Mouse (Mus musculus) forebrain, embryonic 14.5 days (tissue): Measurements from ENCODE around the gene Nfix. TPM values are rescaled to one million over a fixed set of nuclear protein-coding genes. Genes with fewer than 3 reads are reported as not detected.

Experiments
- ATAC-seq: fragments of 200-750 bp; cut with Nextera tagmentation; 2 replicates; pipeline ENCODE4 v1.8.0; 2017; ENCODE audit warnings: mild to moderate bottlenecking, moderate library complexity
- DNase-seq: peaks from one replicate; pipeline ENCODE4 v3.0.0-alpha.2; 2015; ENCODE audit warnings: low spot score
- H3K27ac ChIP-seq: fragments of 300-500 bp; sonication (generic); 2 replicates; pipeline ENCODE4 v1.5.1; 2014; ENCODE audit warnings: low read depth, mild to moderate bottlenecking, control low read depth, low read length, moderate library complexity
- H3K27me3 ChIP-seq: fragments of 300-500 bp; sonication (generic); replicated peaks from 2 replicates; pipeline ENCODE4 v1.6.1; 2014; ENCODE audit warnings: low read length, control low read depth, mixed read lengths; ENCODE audit not compliant: control insufficient read depth, insufficient read depth
- H3K36me3 ChIP-seq: fragments of 300-500 bp; sonication (generic); 2 replicates; pipeline ENCODE4 v1.6.1; 2014; ENCODE audit warnings: low read length, control low read depth; ENCODE audit not compliant: control insufficient read depth, insufficient read depth
- H3K4me1 ChIP-seq: fragments of 300-500 bp; sonication (generic); 2 replicates; pipeline ENCODE4 v1.6.1; 2014; ENCODE audit warnings: antibody characterized with exemption, low read length, control low read depth; ENCODE audit not compliant: control insufficient read depth, insufficient read depth
- H3K4me2 ChIP-seq: fragments of 300-500 bp; sonication (generic); 2 replicates; pipeline ENCODE4 v1.6.1; 2014; ENCODE audit warnings: mild to moderate bottlenecking, control low read depth, low read length
- H3K4me3 ChIP-seq: fragments of 300-500 bp; sonication (generic); 2 replicates; pipeline ENCODE4 v1.5.1; 2014; ENCODE audit warnings: low read depth, low read length, control low read depth
- H3K9ac ChIP-seq: fragments of 300-500 bp; sonication (generic); 2 replicates; pipeline ENCODE4 v1.6.1; 2014; ENCODE audit warnings: mild to moderate bottlenecking, low read length, control low read depth, moderate library complexity
- H3K9me3 ChIP-seq: fragments of 300-500 bp; sonication (generic); replicated peaks from 2 replicates; pipeline ENCODE4 v1.6.1; 2016; ENCODE audit warnings: low read length, control low read depth, mixed read lengths; ENCODE audit not compliant: control insufficient read depth
- WGBS: fragments of 180-500 bp; shearing (Covaris S2); extraction: QIAGEN DNeasy Blood & Tissue Kit; methylation state at CpG from one replicate; pipeline ENCODE4 v1.1.7; 2014; 5-methylcytosine and 5-hydroxymethylcytosine counted together
- polyA plus RNA-seq: library from polyadenylated mRNA; unstranded; fragments of >200 nt; fragmentation: Nextera tagmentation; extraction: Ambion mirVana; gene quantifications from 2 replicates; pipeline ENCODE4 v1.2.1, GENCODE M21; 2014

The Nfix gene
- polyA plus RNA-seq, 1 experiment from 2014 or later = 237 TPM

DNA sequence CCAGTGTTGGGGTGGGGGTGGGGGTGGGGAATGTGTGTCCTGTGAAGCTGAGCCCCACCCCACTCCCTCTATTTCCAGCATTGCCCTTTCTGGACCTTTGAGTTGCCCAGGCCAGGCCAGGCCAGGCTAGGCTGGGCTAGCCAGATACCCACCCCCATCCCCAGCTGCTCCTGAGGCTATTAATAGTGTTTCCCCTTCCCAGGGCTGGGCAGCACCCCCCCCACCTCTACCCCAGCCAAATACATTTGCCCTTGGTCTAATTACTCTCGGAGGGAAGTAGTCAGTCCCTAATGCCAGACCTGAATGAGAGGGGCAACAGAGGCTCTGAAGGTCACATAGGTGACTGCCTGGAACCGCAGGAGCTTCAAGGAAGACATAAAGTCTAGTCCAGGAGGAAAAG, 64.5 kb downstream of the Nfix start:
- H3K9ac ChIP-seq = peak overlapping the region; percentile 35
- peaks cover 76% of the 10 kb centered on the region for H3K4me1 ChIP-seq
- no peaks in the 10 kb centered on the region for H3K9me3 ChIP-seq
- H3K27me3 ChIP-seq = no peaks in the 10 kb centered on the region
- H3K36me3 ChIP-seq = peaks cover 7% of the 10 kb centered on the region; the same call in 1 of the 2 replicates
- DNase-seq (no peak), ATAC-seq (no peak)
- peak overlapping the region; percentile 6; the same call in 1 of the 2 replicates for H3K27ac ChIP-seq
- no peak overlapping the region for H3K4me3 ChIP-seq
- H3K4me2 ChIP-seq = no peak overlapping the region
- WGBS = 41% methylated on average over 2 of the region's 2 CpGs

- Histone ChIP-seq H3K9me3 (no peaks in the 10 kb centered on the region), H3K4me1 (peaks cover 75% of the 10 kb centered on the region), H3K9ac (no peak overlapping the region), H3K4me3 (no peak overlapping the region), H3K36me3 (peaks cover 7% of the 10 kb centered on the region; the same call in 1 of the 2 replicates), H3K27ac (no peak overlapping the region), H3K27me3 (no peaks in the 10 kb centered on the region), H3K4me2 (no peak overlapping the region)
- ATAC-seq (no peak), DNase-seq (no peak)
- WGBS = 83% methylated on average over 2 of the region's 2 CpGs
These were observed 65.5 kb downstream of the Nfix start for GRCm38 (mm10) chr8:84734680-84735079.

- Histone ChIP-seq H3K27ac (peak overlapping the region; percentile 92), H3K4me2 (no peak overlapping the region), H3K36me3 (peaks cover 10% of the 10 kb centered on the region; the same call in 1 of the 2 replicates), H3K4me1 (peaks cover 75% of the 10 kb centered on the region), H3K9me3 (no peaks in the 10 kb centered on the region), H3K4me3 (no peak overlapping the region), H3K9ac (no peak overlapping the region), H3K27me3 (no peaks in the 10 kb centered on the region)
- WGBS = 83% methylated on average over 6 of the region's 6 CpGs
- ATAC-seq = no peak
- DNase-seq = no peak
These were observed 66.2 kb downstream of the Nfix start for GRCm38 (mm10) chr8:84733959-84734358.

DNA sequence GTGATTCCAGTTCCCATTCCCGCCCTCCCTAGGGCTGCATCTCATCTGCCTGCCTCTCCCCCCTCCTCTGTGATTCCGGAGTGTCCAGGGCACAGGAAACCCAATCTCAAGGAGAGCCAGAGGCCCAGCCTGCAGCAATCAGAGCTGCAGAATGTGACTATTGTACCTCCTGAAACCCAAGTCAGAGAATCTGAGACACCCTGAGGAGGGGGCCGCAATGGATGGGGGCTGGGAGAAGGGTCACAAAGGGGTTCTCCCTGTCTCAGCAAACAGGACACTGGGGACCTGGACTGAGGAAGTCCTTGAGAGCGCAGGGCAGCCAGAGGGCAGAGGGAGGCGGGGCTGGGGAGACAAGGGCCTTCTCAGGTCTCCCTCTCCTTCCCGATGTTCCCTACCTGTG, 67.1 kb downstream of the Nfix start:
- H3K4me1 ChIP-seq = peaks cover 74% of the 10 kb centered on the region
- 51% methylated on average over 6 of the region's 6 CpGs for WGBS
- H3K27me3 ChIP-seq = no peaks in the 10 kb centered on the region
- H3K9me3 ChIP-seq = no peaks in the 10 kb centered on the region
- H3K27ac ChIP-seq = peak overlapping the region; percentile 92; the same call in 1 of the 2 replicates
- H3K4me3 ChIP-seq = no peak overlapping the region
- ATAC-seq (no peak), DNase-seq (no peak)
- no peak overlapping the region for H3K4me2 ChIP-seq
- peaks cover 12% of the 10 kb centered on the region; the same call in 1 of the 2 replicates for H3K36me3 ChIP-seq
- H3K9ac ChIP-seq = peak overlapping the region; percentile 26; the same call in 1 of the 2 replicates

DNA sequence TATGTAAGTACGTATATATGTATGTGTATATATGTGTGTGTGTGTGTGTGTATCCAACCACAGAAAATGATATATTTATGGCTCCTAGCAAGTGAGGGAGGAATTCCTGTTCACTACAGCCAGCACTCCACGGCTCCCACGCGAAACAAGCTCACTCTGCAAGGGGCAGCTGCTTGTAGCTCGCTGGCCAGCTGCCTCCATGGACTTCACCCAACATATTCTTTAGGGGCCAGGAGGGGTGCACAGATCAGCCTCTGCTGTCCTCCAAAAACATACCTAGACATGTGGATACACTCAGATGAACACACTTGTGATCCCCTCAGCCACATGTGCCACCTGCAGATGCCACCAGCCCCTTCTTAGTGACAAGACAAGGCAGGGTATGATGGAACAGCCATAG, 67.6 kb downstream of the Nfix start:
- ATAC-seq = no peak
- Histone ChIP-seq H3K9ac (no peak overlapping the region), H3K4me1 (peaks cover 72% of the 10 kb centered on the region), H3K9me3 (no peaks in the 10 kb centered on the region), H3K4me3 (no peak overlapping the region), H3K4me2 (no peak overlapping the region), H3K36me3 (peaks cover 14% of the 10 kb centered on the region), H3K27ac (peak overlapping the region; percentile 92), H3K27me3 (no peaks in the 10 kb centered on the region)
- 59% methylated on average over 5 of the region's 5 CpGs for WGBS
- DNase-seq = no peak

DNA sequence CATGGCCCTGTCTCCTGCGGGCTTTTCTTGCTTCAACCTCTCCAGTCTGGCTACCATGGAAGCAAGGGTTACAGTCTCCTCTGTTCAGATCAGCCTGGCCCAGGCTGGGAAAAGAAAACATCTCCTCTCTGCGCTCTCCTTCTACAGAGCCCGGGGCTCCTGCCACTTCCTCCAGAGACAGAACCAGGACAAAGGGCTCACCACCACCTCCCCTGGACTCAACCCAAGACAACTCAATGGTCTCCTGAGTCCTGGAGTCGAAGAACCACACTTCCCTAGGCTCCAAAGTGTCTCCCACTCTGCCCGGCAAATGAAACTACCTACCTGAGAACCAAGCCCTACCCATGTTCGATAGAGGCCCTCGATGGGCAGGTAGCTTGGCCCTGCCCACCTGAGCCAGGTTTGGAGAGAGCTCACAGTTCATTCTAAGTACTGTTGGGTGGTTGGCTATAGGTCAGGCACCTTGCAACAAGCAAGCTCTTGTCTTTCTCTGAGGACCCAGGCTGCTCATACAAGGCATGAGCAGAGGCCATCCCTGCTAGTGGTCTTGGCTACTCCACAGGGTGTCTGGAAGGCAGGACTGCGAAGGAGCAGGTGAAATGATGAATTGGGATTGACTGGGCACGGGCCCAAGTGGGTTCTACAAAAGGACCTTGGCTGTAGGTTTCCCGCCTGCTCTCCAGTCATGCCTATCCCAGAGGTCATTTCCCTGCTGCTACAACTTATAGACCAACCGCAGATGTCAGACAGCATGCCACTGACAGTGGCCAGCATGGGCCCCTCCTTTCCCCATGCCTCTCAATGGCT, 68.6 kb downstream of the Nfix start:
- H3K27me3 ChIP-seq = no peaks in the 10 kb centered on the region

DNA sequence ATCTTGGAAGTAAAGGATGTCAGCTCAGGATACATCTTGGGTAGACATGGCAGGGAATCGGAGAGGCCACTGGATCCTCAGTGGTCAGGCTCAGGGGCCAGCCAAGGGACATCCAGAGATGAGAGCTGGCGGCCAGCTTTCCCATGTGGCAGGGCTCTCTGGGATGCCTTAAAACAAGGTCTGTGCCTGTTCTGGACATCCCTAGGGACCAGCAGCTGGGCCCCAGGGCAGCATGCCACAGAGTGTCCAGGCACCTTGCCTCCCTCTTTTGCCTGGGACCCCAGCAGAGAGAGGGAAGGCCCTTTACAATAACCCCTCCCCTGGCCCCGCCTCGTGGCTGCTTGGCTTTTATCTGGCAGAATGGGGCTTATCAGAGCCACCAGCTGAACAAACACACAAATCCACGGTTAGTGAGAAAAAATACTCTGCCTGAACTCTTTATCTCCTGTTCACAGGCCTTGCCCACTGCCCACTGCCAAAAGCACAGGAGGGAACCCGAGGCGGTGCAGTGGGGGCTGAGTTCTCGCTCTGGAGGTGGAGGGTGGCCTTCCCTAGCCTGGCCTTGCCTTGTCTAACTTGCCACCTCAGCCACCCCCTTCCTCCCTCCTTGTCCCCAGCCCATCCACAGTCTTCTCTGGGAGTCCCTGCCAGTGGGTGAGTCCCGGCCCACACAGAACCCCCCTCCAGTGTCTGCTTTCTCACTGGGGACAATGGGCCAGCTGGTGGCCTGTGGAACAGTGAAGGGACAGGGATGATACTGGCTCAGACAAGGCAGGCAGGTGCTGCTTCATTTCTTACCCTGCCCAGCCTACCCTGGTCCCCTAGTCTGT, 69.4 kb downstream of the Nfix start:
- H3K4me2 ChIP-seq = peak overlapping the region; percentile 23
- H3K4me3 ChIP-seq = no peak overlapping the region
- H3K27me3 ChIP-seq = no peaks in the 10 kb centered on the region
- H3K9ac ChIP-seq = peak overlapping the region; percentile 51
- H3K9me3 ChIP-seq = no peaks in the 10 kb centered on the region
- H3K27ac ChIP-seq = peak overlapping the region; percentile 92
- WGBS = 23% methylated on average over 9 of the region's 9 CpGs
- peak; percentile 15 for ATAC-seq
- no peak for DNase-seq
- peaks cover 80% of the 10 kb centered on the region for H3K4me1 ChIP-seq
- peaks cover 32% of the 10 kb centered on the region for H3K36me3 ChIP-seq

More for the DNA sequence above, 68.6 kb downstream of the Nfix start:
- H3K9ac ChIP-seq = peak overlapping the region; percentile 51
- H3K4me3 ChIP-seq = no peak overlapping the region
- WGBS = 59% methylated on average over 11 of the region's 11 CpGs
- H3K4me1 ChIP-seq = peaks cover 74% of the 10 kb centered on the region
- H3K36me3 ChIP-seq = peaks cover 24% of the 10 kb centered on the region
- peak overlapping the region; percentile 92 for H3K27ac ChIP-seq
- no peaks in the 10 kb centered on the region for H3K9me3 ChIP-seq
- no peak for ATAC-seq
- H3K4me2 ChIP-seq = 0 out of 2 replicates have a peak overlapping the region, but pooled peaks have one; percentile 23
- DNase-seq = no peak

GRCm38 (mm10) chr8:84729921-84730362, 70.2 kb downstream of the Nfix start:
- DNase-seq (no peak), ATAC-seq (no peak)
- H3K4me3 ChIP-seq = no peak overlapping the region
- H3K9ac ChIP-seq = peak overlapping the region; percentile 51; the same call in 1 of the 2 replicates
- no peaks in the 10 kb centered on the region for H3K27me3 ChIP-seq
- H3K9me3 ChIP-seq = no peaks in the 10 kb centered on the region
- H3K4me1 ChIP-seq = peaks cover 85% of the 10 kb centered on the region
- H3K4me2 ChIP-seq = peak overlapping the region; percentile 23
- 73% methylated on average over 16 of the region's 16 CpGs for WGBS
- H3K36me3 ChIP-seq = peaks cover 38% of the 10 kb centered on the region
- H3K27ac ChIP-seq = peak overlapping the region; percentile 92
